Mouse (Mus musculus) embryonic fibroblast, embryonic 13.5 days (primary cell): ENCODE data around the gene Sf3a3.

ENCODE experiments used
- CTCF ChIP-seq: IDR thresholded peaks from 2 replicates; pipeline ENCODE4 v1.5.1; 2011; ENCODE audit warnings: mild to moderate bottlenecking, control low read depth, low read length, moderate library complexity, borderline replicate concordance; ENCODE audit not compliant: insufficient read depth
- POLR2A ChIP-seq: IDR thresholded peaks from 2 replicates; pipeline ENCODE4 v1.6.1; 2011; ENCODE audit warnings: low read depth, mild to moderate bottlenecking, control low read depth, low read length, moderate library complexity

GRCm38 (mm10) chr4:124742839-124743238 is 28.3 kb downstream of the Sf3a3 start:
- TF ChIP-seq CTCF (no peak), POLR2A (no peak)
